Mouse (Mus musculus): ENCODE results near the gene 9430097D07Rik. TPM values are rescaled to one million over a fixed set of nuclear protein-coding genes. Genes with fewer than 3 reads are reported as not detected.

Gene 9430097D07Rik
- polyA plus RNA-seq, 1 experiment from 2014 or later, result 0.14 TPM

GRCm38 (mm10) chr2:32547964-32548739 lies 27.3 kb downstream of the 9430097D07Rik start:
- H3K4me2 ChIP-seq (replicated peaks; ENCODE audit: low read depth), result no peak overlapping the region
- peaks cover 19% of the 10 kb centered on the region for H3K4me1 ChIP-seq (replicated peaks; ENCODE audit: control insufficient read depth, insufficient read depth, low read length)
- peaks cover 12% of the 10 kb centered on the region; the same call in 1 of the 2 replicates for H3K36me3 ChIP-seq (ENCODE audit: control insufficient read depth, insufficient read depth)
- H3K27me3 ChIP-seq (replicated peaks; ENCODE audit: control insufficient read depth, insufficient read depth, low read length), result no peaks in the 10 kb centered on the region
- WGBS, result 82% methylated on average over 7 of the region's 7 CpGs
- peak; percentile 14; the same call in 1 of the 2 replicates for ATAC-seq
- H3K9ac ChIP-seq (ENCODE audit: low read depth, low read length), result no peak overlapping the region
- no peak for TF ChIP-seq CTCF (IDR thresholded peaks at IDR 0.05; ENCODE audit: low read depth)
- no peaks in the 10 kb centered on the region for H3K9me3 ChIP-seq (ENCODE audit: control insufficient read depth)
- no peak overlapping the region for H3K4me3 ChIP-seq (ENCODE audit: low read depth, low read length)
- peak overlapping the region; percentile 68; the same call in 1 of the 2 replicates for H3K27ac ChIP-seq (ENCODE audit: low read depth, low read length)

DNA sequence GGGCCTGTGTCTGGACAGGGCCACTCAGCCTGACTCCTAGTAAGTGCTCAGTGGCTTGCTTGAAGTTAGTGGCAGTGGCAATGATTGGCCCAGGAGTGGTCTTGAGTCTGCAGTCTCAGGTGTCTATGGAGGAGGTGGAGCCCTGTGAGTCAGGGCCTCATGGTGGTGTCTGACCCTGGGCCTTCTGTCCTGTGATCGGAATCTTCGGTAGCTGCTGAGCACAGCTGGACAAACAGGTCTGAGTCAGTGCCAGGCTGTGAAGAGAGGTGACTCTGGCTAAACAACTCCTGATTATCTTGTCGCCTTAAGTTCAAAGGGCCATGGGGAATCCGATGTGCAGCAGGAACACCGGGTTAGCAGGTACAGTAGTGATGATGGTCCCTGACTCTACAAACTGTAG lies 28.1 kb downstream of the 9430097D07Rik start:
- H3K4me1 ChIP-seq (replicated peaks; ENCODE audit: control insufficient read depth, insufficient read depth, low read length), result peaks cover 19% of the 10 kb centered on the region
- H3K9ac ChIP-seq (ENCODE audit: low read depth, low read length), result no peak overlapping the region
- no peak overlapping the region for H3K4me2 ChIP-seq (replicated peaks; ENCODE audit: low read depth)
- H3K27ac ChIP-seq (ENCODE audit: low read depth, low read length), result peak overlapping the region; percentile 68
- H3K9me3 ChIP-seq (ENCODE audit: control insufficient read depth), result no peaks in the 10 kb centered on the region
- no peak overlapping the region for H3K4me3 ChIP-seq (ENCODE audit: low read depth, low read length)
- no peaks in the 10 kb centered on the region for H3K27me3 ChIP-seq (replicated peaks; ENCODE audit: control insufficient read depth, insufficient read depth, low read length)
- no peak for TF ChIP-seq CTCF (IDR thresholded peaks at IDR 0.05; ENCODE audit: low read depth)
- WGBS, result 51% methylated on average over 5 of the region's 5 CpGs
- peaks cover 12% of the 10 kb centered on the region; the same call in 1 of the 2 replicates for H3K36me3 ChIP-seq (ENCODE audit: control insufficient read depth, insufficient read depth)
- ATAC-seq, result peak; percentile 69

DNA sequence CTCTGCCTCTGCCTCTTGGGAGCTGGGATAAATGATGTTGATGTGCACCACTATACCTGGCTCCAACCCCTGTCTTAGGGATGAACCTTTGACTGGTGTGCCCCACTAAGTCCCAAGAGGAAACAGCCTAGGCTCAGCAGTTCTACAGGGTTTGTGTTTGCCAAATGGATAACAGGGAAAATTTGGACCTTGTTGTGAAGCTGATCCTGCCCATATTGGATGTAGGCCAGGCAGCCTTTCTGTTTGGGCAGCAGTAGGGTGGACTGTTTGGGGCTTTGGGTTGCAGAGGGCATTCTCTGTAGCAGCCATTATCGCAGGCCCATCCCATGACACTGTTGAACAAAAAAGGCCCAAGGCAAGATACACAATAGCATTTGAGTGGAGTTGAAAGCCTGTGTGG lies 28.5 kb downstream of the 9430097D07Rik start:
- no peak for ATAC-seq
- WGBS, result 92% methylated on average over 1 of the region's 1 CpGs
- TF ChIP-seq CTCF (IDR thresholded peaks at IDR 0.05; ENCODE audit: low read depth), result no peak
- H3K27ac ChIP-seq (ENCODE audit: low read depth, low read length), result peak overlapping the region; percentile 68
- H3K4me1 ChIP-seq (replicated peaks; ENCODE audit: control insufficient read depth, insufficient read depth, low read length), result peaks cover 19% of the 10 kb centered on the region
- H3K9me3 ChIP-seq (ENCODE audit: control insufficient read depth), result no peaks in the 10 kb centered on the region
- H3K27me3 ChIP-seq (replicated peaks; ENCODE audit: control insufficient read depth, insufficient read depth, low read length), result no peaks in the 10 kb centered on the region
- H3K4me2 ChIP-seq (replicated peaks; ENCODE audit: low read depth), result no peak overlapping the region
- peaks cover 12% of the 10 kb centered on the region; the same call in 1 of the 2 replicates for H3K36me3 ChIP-seq (ENCODE audit: control insufficient read depth, insufficient read depth)
- no peak overlapping the region for H3K4me3 ChIP-seq (ENCODE audit: low read depth, low read length)
- no peak overlapping the region for H3K9ac ChIP-seq (ENCODE audit: low read depth, low read length)

DNA sequence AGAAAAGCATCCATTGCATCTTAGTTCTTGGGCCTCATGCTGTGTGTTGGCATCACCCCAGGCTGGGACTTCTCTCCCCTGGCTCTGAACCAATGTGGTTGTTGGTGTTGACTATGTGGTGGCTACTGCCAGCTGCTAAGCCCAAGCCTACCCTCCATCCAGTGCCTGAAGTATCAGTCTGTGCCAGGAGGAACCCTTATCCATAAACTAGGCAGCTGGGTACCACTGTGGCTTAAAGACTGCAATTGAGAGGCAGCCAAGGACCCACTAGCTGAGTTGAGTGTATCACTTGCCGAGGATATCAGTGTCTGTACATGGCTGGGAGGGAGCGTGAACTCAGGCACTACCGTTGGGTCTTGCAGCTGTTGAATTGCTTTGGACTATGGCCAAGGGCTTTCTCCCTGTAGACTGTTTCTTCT lies 32.4 kb downstream of the 9430097D07Rik start:
- Histone ChIP-seq H3K9me3 (ENCODE audit: control insufficient read depth) (no peaks in the 10 kb centered on the region), H3K27ac (ENCODE audit: low read depth, low read length) (no peak overlapping the region), H3K4me1 (replicated peaks; ENCODE audit: control insufficient read depth, insufficient read depth, low read length) (peaks cover 13% of the 10 kb centered on the region; the same call in 1 of the 2 replicates), H3K4me3 (ENCODE audit: low read depth, low read length) (no peak overlapping the region), H3K9ac (ENCODE audit: low read depth, low read length) (no peak overlapping the region), H3K36me3 (ENCODE audit: control insufficient read depth, insufficient read depth) (peaks cover 10% of the 10 kb centered on the region; the same call in 1 of the 2 replicates), H3K27me3 (replicated peaks; ENCODE audit: control insufficient read depth, insufficient read depth, low read length) (no peaks in the 10 kb centered on the region), H3K4me2 (replicated peaks; ENCODE audit: low read depth) (no peak overlapping the region)
- 40% methylated on average over 3 of the region's 3 CpGs for WGBS
- TF ChIP-seq CTCF (IDR thresholded peaks at IDR 0.05; ENCODE audit: low read depth), result no peak
- no peak; the same call in 1 of the 2 replicates for ATAC-seq

DNA sequence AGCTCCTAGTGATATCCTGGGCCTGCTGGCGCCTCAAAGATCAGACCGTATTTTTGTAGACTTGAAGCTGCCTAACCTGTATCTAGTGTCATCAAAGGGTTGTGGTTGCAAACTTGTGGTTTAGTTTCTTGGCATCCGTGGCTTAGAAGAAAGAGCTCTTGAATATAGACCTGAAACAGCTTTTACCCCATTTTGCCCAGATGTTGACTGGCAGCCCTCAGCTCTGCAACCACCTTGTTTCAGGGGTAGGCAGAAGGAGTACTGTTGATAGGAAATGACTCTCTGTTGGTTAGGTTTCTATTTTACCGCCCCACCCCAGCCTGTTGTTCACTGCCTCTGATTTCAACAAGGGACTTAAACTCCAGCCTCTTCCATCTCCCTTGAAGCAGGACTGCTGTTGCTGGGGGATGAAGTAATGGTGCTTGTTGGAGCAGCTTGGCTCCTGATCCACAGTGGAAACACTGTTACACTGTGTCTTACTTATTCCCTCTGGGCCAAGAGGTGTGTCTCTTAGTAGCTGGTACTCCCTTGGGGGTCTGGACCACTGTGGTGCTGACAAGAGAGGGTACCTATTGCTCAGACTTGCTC lies 33.4 kb downstream of the 9430097D07Rik start:
- peaks cover 8% of the 10 kb centered on the region; the same call in 1 of the 2 replicates for H3K36me3 ChIP-seq (ENCODE audit: control insufficient read depth, insufficient read depth)
- no peak overlapping the region for H3K4me3 ChIP-seq (ENCODE audit: low read depth, low read length)
- H3K9ac ChIP-seq (ENCODE audit: low read depth, low read length), result no peak overlapping the region
- H3K27ac ChIP-seq (ENCODE audit: low read depth, low read length), result peak overlapping the region; percentile 31; the same call in 1 of the 2 replicates
- WGBS, result 62% methylated on average over 4 of the region's 4 CpGs
- no peak for ATAC-seq
- H3K9me3 ChIP-seq (ENCODE audit: control insufficient read depth), result no peaks in the 10 kb centered on the region
- H3K27me3 ChIP-seq (replicated peaks; ENCODE audit: control insufficient read depth, insufficient read depth, low read length), result no peaks in the 10 kb centered on the region
- no peak overlapping the region for H3K4me2 ChIP-seq (replicated peaks; ENCODE audit: low read depth)
- TF ChIP-seq CTCF (IDR thresholded peaks at IDR 0.05; ENCODE audit: low read depth), result no peak
- peaks cover 15% of the 10 kb centered on the region; the same call in 1 of the 2 replicates for H3K4me1 ChIP-seq (replicated peaks; ENCODE audit: control insufficient read depth, insufficient read depth, low read length)

DNA sequence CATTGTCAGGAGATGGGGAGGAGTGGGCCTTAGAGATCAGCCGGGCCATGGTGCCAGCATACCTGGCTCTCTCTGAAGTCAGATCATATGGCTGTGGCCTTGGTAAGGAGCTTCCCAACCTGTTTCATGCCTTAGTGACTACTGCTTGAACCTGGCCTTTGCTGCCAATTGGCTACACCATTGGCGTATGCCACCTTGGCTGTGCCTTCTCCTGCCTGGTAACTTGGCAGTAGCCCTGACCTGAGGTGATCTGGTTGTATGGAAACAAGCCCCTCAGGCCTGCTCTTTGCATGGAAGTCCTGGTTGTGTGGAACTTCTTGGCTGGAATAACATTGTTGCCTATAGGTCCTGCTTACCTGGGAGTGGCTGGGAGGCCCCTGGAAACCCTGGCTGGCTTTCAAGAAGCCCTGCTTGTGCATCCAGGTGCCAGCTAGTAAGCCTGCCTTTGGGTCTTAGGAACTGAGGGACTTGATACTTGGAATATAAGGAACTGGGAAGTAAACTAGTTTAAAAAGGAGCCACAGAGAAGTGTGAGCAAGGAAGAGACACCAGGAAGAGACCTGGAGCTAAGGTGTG lies 34.1 kb downstream of the 9430097D07Rik start:
- no peaks in the 10 kb centered on the region for H3K27me3 ChIP-seq (replicated peaks; ENCODE audit: control insufficient read depth, insufficient read depth, low read length)
- H3K4me3 ChIP-seq (ENCODE audit: low read depth, low read length), result no peak overlapping the region
- H3K9me3 ChIP-seq (ENCODE audit: control insufficient read depth), result no peaks in the 10 kb centered on the region
- no peak overlapping the region for H3K9ac ChIP-seq (ENCODE audit: low read depth, low read length)
- TF ChIP-seq CTCF (IDR thresholded peaks at IDR 0.05; ENCODE audit: low read depth), result no peak
- 86% methylated on average over 2 of the region's 2 CpGs for WGBS
- ATAC-seq, result no peak
- no peak overlapping the region for H3K4me2 ChIP-seq (replicated peaks; ENCODE audit: low read depth)
- peaks cover 4% of the 10 kb centered on the region; the same call in 1 of the 2 replicates for H3K36me3 ChIP-seq (ENCODE audit: control insufficient read depth, insufficient read depth)
- H3K27ac ChIP-seq (ENCODE audit: low read depth, low read length), result peak overlapping the region; percentile 31
- peaks cover 15% of the 10 kb centered on the region; the same call in 1 of the 2 replicates for H3K4me1 ChIP-seq (replicated peaks; ENCODE audit: control insufficient read depth, insufficient read depth, low read length)
